Mouse (Mus musculus) ES-E14 (cell line): ENCODE measurements at regions not wholly inside any gene's neighbourhood (a gene's known extent, or its start where the extent isn't known, plus 50 kb on each side); places are given as distances from the start of the nearest gene placed in this dataset.

ENCODE experiments used
- DNase-seq: peaks from one replicate; pipeline ENCODE4 v3.0.0-alpha.2; 2013; ENCODE audit warnings: low read depth, low spot score
- H3K27ac ChIP-seq: 2 replicates; pipeline ENCODE4 v1.5.1; 2012; ENCODE audit warnings: low read depth, mild to moderate bottlenecking, low read length, moderate library complexity, mixed read lengths; ENCODE audit not compliant: poor library complexity, insufficient read depth, severe bottlenecking
- H3K36me3 ChIP-seq: 2 replicates; pipeline ENCODE4 v1.6.1; 2012; ENCODE audit warnings: mild to moderate bottlenecking, low read length, moderate library complexity, mixed read lengths; ENCODE audit not compliant: control insufficient read depth, poor library complexity, insufficient read depth, severe bottlenecking
- H3K4me1 ChIP-seq, 2 experiments: fragments of 150-350 bp in 1 of 2; sonication (generic) in 1 of 2; 2 replicates each; pipeline ENCODE4 v1.6.1; 2012; ENCODE audit warnings: low read length in 2 of 2, mild to moderate bottlenecking in 1 of 2, mixed read lengths in 1 of 2; ENCODE audit not compliant: control insufficient read depth in 2 of 2, insufficient read depth in 2 of 2, poor library complexity in 1 of 2
- H3K4me3 ChIP-seq, 2 experiments: fragments of 150-350 bp in 1 of 2; sonication (generic) in 1 of 2; 2 replicates each; pipeline ENCODE4 v1.5.1; 2012; ENCODE audit warnings: low read length in 2 of 2, low read depth in 1 of 2, mild to moderate bottlenecking in 1 of 2, mixed read lengths in 1 of 2; ENCODE audit not compliant: insufficient read depth in 1 of 2, poor library complexity in 1 of 2, severe bottlenecking in 1 of 2
- H3K9ac ChIP-seq: 2 replicates; pipeline ENCODE4 v1.6.1; 2012; ENCODE audit warnings: low read depth, mild to moderate bottlenecking, low read length, mixed read lengths; ENCODE audit not compliant: poor library complexity, insufficient read depth, severe bottlenecking
- H3K9me3 ChIP-seq: fragments of 150-350 bp; sonication (generic); 2 replicates; pipeline ENCODE4 v1.6.1; 2012; ENCODE audit warnings: low read depth, mild to moderate bottlenecking, low read length; ENCODE audit not compliant: control insufficient read depth, insufficient read depth
- CHD2 ChIP-seq: IDR thresholded peaks from 2 replicates; pipeline ENCODE4 v1.6.1; 2014; ENCODE audit warnings: mild to moderate bottlenecking, low read depth, low read length, inconsistent platforms
- HCFC1 ChIP-seq: IDR thresholded peaks from 2 replicates; pipeline ENCODE4 v1.6.1; 2012; ENCODE audit warnings: low read length, inconsistent platforms, borderline replicate concordance; ENCODE audit not compliant: insufficient read depth
- MAFK ChIP-seq: IDR thresholded peaks from 2 replicates; pipeline ENCODE4 v1.6.1; 2014; ENCODE audit warnings: mild to moderate bottlenecking, low read depth, low read length, inconsistent platforms; ENCODE audit not compliant: insufficient read depth
- ZC3H11A ChIP-seq: IDR thresholded peaks from 2 replicates; pipeline ENCODE4 v1.6.1; 2012; ENCODE audit warnings: low read depth, mild to moderate bottlenecking, inconsistent platforms, low read length, borderline replicate concordance
- ZNF384 ChIP-seq: IDR thresholded peaks from 2 replicates; pipeline ENCODE4 v1.6.1; 2012; ENCODE audit warnings: low read depth, low read length, inconsistent platforms
- in situ Hi-C, 2 experiments: fragments of 600-800 bp; cut with MboI; formaldehyde crosslinking; loops; one replicate each; pipeline ENCODE4 v1.15.1; 2025; ENCODE audit warnings: low sequenced_read_pairs in 2 of 2, inconsistent platforms in 1 of 2; ENCODE audit not compliant: unreplicated experiment in 2 of 2

DNA sequence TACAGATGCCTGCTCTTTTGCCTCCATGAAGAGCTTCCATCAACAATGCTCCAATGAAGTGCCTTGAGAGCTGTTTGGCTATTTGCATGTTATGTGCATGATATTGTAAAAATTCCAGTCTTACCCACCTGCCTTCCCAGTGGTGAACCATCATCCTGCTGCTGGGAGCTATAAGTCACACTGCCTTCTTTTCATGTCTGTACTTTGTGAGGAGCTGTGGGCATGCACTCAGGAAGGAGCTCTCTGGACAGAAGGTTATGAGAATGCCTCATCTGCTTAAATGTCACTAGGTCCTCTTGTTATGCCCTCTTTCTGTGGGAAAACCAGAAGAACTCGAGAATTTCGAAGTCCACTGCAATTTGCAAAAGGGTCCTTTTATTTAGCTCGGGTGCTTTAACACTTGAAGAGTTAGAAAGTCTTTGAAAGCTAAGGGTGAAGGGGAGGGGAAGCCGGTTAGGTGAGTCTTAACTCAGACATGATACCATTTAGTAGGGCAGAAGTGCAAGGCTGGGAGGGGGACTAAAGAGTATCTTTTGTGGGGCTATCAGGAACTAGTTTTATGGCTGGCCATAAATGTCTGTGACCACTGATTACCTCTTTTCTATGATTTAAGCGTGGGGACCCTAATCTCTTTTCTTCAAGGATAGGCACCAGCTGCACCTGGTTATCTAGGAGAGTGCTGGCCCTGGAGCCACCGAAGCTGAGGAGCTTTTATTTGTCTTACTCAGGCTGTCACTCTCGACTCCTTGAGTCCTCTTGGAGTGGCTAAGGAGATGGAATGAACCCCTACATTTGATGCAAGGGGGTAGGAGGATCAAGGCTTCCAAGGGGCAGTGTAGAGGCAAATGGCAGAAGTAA is 144.8 kb downstream of the Csl start:
- in situ Hi-C loops, result loop anchor here (5.0 to 25.0 kb wide), 2 partner anchors 427 to 432 kb away; no protein-coding TSS in a partner anchor
- H3K36me3 ChIP-seq, result no peaks in the 10 kb centered on the region
- TF ChIP-seq ZC3H11A (no peak), CHD2 (no peak), ZNF384 (no peak), HCFC1 (no peak), MAFK (no peak)
- H3K9me3 ChIP-seq, result no peaks in the 10 kb centered on the region
- no peaks in the 10 kb centered on the region for H3K4me1 ChIP-seq
- H3K9ac ChIP-seq, result no peak overlapping the region
- H3K4me3 ChIP-seq, result no peak overlapping the region
- no peak for DNase-seq
- H3K27ac ChIP-seq, result no peak overlapping the region

DNA sequence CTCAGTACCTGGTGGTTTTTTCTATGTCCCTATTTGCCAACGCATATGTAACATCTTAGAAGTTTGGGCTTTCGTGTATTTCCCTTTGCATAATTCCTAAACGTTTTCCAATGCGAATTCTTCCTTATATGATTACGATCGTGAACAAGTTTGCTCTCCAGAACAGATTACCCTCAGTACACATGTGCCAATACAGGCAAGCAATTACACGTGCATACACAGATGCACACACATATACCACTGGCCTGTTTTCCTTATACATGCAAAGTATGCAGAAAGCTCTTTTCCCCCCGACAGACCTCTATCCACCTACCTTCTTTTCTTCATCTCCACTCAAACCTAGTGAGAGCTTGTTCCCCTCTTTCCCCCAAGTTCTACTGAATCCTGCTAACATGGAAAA is 144.1 kb downstream of the Csl start:
- TF ChIP-seq CHD2, result no peak
- TF ChIP-seq ZC3H11A, result no peak
- no peak for TF ChIP-seq ZNF384
- no peak for TF ChIP-seq HCFC1
- TF ChIP-seq MAFK, result no peak
- Histone ChIP-seq H3K4me1 (no peaks in the 10 kb centered on the region), H3K9ac (no peak overlapping the region), H3K9me3 (no peaks in the 10 kb centered on the region), H3K4me3 (no peak overlapping the region), H3K36me3 (no peaks in the 10 kb centered on the region), H3K27ac (no peak overlapping the region)
- in situ Hi-C loops, result loop anchor here (5.0 to 25.0 kb wide), 2 partner anchors 428 to 433 kb away; no protein-coding TSS in a partner anchor
- no peak for DNase-seq

DNA sequence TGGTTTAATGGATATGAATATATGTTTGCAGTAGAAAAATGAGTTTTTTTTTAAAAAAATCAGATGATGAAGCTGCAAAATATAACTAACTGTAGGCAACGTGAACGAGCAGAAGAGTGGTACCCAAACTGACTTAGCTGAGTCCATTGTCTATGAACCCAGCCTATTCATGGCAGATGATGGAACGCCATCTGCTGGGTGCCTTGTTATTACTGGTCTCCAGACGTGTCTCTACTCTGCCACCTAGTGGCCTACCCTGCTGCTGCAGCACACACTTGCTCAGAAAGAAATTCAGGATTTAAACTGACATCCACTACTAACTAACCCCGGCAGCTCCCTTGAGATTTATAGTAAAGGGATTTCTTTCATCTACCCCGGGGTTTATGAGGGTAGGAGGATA is 143.7 kb downstream of the Csl start:
- TF ChIP-seq HCFC1 (no peak), CHD2 (no peak), ZNF384 (0 out of 2 replicates have a peak, but pooled peaks have one; percentile 21), ZC3H11A (peak; percentile 99), MAFK (no peak)
- no peak overlapping the region for H3K27ac ChIP-seq
- peak; percentile 76 for DNase-seq
- H3K9me3 ChIP-seq, result no peaks in the 10 kb centered on the region
- H3K4me3 ChIP-seq, result no peak overlapping the region
- no peaks in the 10 kb centered on the region for H3K36me3 ChIP-seq
- no peaks in the 10 kb centered on the region for H3K4me1 ChIP-seq
- H3K9ac ChIP-seq, result no peak overlapping the region
- in situ Hi-C loops, result loop anchor here (5.0 to 25.0 kb wide), 2 partner anchors 428 to 433 kb away; no protein-coding TSS in a partner anchor

DNA sequence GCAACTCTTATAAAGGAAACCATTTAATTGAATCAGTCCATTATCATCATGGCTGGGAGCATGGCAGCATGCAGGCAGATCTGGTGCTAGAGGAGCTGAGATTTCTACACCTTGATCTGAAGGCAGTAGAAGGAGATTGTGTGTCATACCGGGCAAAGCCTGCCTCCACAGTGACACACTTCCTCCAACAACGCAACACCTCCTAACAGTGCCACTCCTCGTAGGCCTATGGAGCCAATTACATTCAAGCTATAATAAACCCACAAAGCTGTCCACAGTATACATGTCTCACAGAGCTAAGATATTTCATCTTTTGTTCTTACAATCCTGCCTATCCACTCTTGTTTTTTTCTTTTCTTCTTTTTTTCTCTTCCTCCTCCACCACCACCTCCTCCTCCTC is 141.8 kb downstream of the Csl start:
- no peak overlapping the region for H3K4me3 ChIP-seq
- in situ Hi-C loops, result loop anchor here (5.0 to 25.0 kb wide), 2 partner anchors 430 to 435 kb away; no protein-coding TSS in a partner anchor
- no peaks in the 10 kb centered on the region for H3K36me3 ChIP-seq
- no peak overlapping the region for H3K27ac ChIP-seq
- TF ChIP-seq MAFK (no peak), CHD2 (no peak), ZNF384 (no peak), ZC3H11A (no peak), HCFC1 (no peak)
- H3K9ac ChIP-seq, result no peak overlapping the region
- no peaks in the 10 kb centered on the region for H3K4me1 ChIP-seq
- no peaks in the 10 kb centered on the region for H3K9me3 ChIP-seq
- DNase-seq, result no peak
